Mouse (Mus musculus): ENCODE results near the gene Myo1h.

GRCm38 (mm10) chr5:114413067-114413735 is 124.2 kb downstream of the Myo1h start:
- no peak for TF ChIP-seq CTCF (conservative IDR thresholded peaks at IDR 0.05; ENCODE audit: insufficient read depth, insufficient read length, low read depth, low read length)
- TF ChIP-seq POLR2A (IDR thresholded peaks at IDR 0.05; ENCODE audit: low read depth, low read length): no peak
